ENCODE assay signal across 10 mouse cellular contexts in genomic region chr13:60819469-60819868, GRCm38 (mm10). TPM values are rescaled to one million over a fixed set of nuclear protein-coding genes. Genes with fewer than 3 reads are reported as not detected.
DNase-seq lines count a peak whose midpoint lies in the region; ATAC-seq lines count a peak whose summit lies in the region.
"Had no signal": no experiment of that assay in that cellular context is flagged by ENCODE, and none has a peak within 500 bp of the region (broad histone marks: within the 10 kb centered on the region; RNA-seq: fewer than 3 reads in every experiment).

No protein-coding gene starts in this region.

- DNase-seq in heart, postnatal 14 days = peak; percentile 29 to 55
- DNase-seq in 416B (ENCODE audit: low read depth) (peak; percentile 68), MN1 (ENCODE audit: low spot score) (peak; percentile 36)
- DNase-seq in embryonic facial prominence, embryonic 11.5 days (ENCODE audit: low spot score) = peak; percentile 63
- DNase-seq in left cerebral cortex, postnatal 36 days (ENCODE audit: low spot score in 2 of 2) = peak; percentile 5 to 9
- peak; percentile 8 for DNase-seq in right cerebral cortex, postnatal 25 days
- DNase-seq in spleen, adult 18-20 months = no peak

- WGBS in heart, embryonic 12.5 days = 10% methylated on average over 7 of the region's 7 CpGs
- 12% methylated on average over 7 of the region's 7 CpGs for WGBS in embryonic facial prominence, embryonic 11.5 days

- H3K4me1 ChIP-seq in heart, embryonic 12.5 days (replicated peaks) = no peaks in the 10 kb centered on the region
- H3K4me1 ChIP-seq in embryonic facial prominence, embryonic 11.5 days (ENCODE audit: control insufficient read depth, insufficient read depth, low read length) = no peaks in the 10 kb centered on the region
- H3K4me1 ChIP-seq: embryonic facial prominence, embryonic 13.5 days; limb, embryonic 15.5 days had no signal

- H3K9me3 ChIP-seq in heart, embryonic 12.5 days (replicated peaks) = no peaks in the 10 kb centered on the region
- no peaks in the 10 kb centered on the region for H3K9me3 ChIP-seq in embryonic facial prominence, embryonic 11.5 days (replicated peaks; ENCODE audit: control insufficient read depth, low read length)
- H3K9me3 ChIP-seq: embryonic facial prominence, embryonic 13.5 days; limb, embryonic 15.5 days had no signal

- ATAC-seq in heart, embryonic 12.5 days (ENCODE audit: insufficient number of reproducible peaks, low FRiP score) = no peak
- no peak for ATAC-seq in embryonic facial prominence, embryonic 11.5 days (replicated peaks; ENCODE audit: insufficient number of reproducible peaks, low FRiP score, low TSS enrichment, low read depth)

- H3K27ac ChIP-seq in heart, embryonic 12.5 days (ENCODE audit: poor library complexity, severe bottlenecking) = no peak overlapping the region
- H3K27ac ChIP-seq in embryonic facial prominence, embryonic 11.5 days (replicated peaks; ENCODE audit: low read depth, low read length) = no peak overlapping the region
- H3K27ac ChIP-seq: embryonic facial prominence, embryonic 13.5 days; limb, embryonic 15.5 days had no signal

- no peak overlapping the region for H3K4me3 ChIP-seq in heart, embryonic 12.5 days
- no peak overlapping the region for H3K4me3 ChIP-seq in embryonic facial prominence, embryonic 11.5 days (ENCODE audit: low read depth, low read length)
- H3K4me3 ChIP-seq: embryonic facial prominence, embryonic 13.5 days; limb, embryonic 15.5 days had no signal

- H3K27me3 ChIP-seq in heart, embryonic 12.5 days (replicated peaks) = no peaks in the 10 kb centered on the region
- no peaks in the 10 kb centered on the region for H3K27me3 ChIP-seq in embryonic facial prominence, embryonic 11.5 days (ENCODE audit: control insufficient read depth, insufficient read depth, low read length)
- H3K27me3 ChIP-seq: embryonic facial prominence, embryonic 13.5 days; limb, embryonic 15.5 days had no signal

- intact Hi-C loops in heart, postnatal 14 days (cut with DNase I) = loop anchor here (2.0 kb wide), 1 partner anchor 61 kb away; no protein-coding TSS in a partner anchor
- intact Hi-C loops in left cerebral cortex, postnatal 36 days (cut with DNase I) = loop anchor here (10.0 kb wide), 1 partner anchor 345 kb away; no protein-coding TSS in a partner anchor

- H3K36me3 ChIP-seq in heart, embryonic 12.5 days = no peaks in the 10 kb centered on the region
- H3K36me3 ChIP-seq in embryonic facial prominence, embryonic 11.5 days (replicated peaks; ENCODE audit: control insufficient read depth, insufficient read depth, low read depth, low read length) = no peaks in the 10 kb centered on the region
- H3K36me3 ChIP-seq: embryonic facial prominence, embryonic 13.5 days; limb, embryonic 15.5 days had no signal

- no peak overlapping the region for H3K9ac ChIP-seq in heart, embryonic 12.5 days
- no peak overlapping the region for H3K9ac ChIP-seq in embryonic facial prominence, embryonic 11.5 days (replicated peaks; ENCODE audit: low read length)
- H3K9ac ChIP-seq: embryonic facial prominence, embryonic 13.5 days; limb, embryonic 15.5 days had no signal

- no peak overlapping the region for H3K4me2 ChIP-seq in heart, embryonic 12.5 days
- no peak overlapping the region for H3K4me2 ChIP-seq in embryonic facial prominence, embryonic 11.5 days (ENCODE audit: low read depth, low read length)
- H3K4me2 ChIP-seq: embryonic facial prominence, embryonic 13.5 days; limb, embryonic 15.5 days had no signal

RNA-seq across cellular contexts. Expression of gene Ctsll3, which starts 16.8 kb away (rescaled TPM):
- not detected for total RNA-seq in heart, postnatal 14 days (2021)
- polyA plus RNA-seq in heart, embryonic 12.5 days (2016; fragmentation: Nextera tagmentation; extraction: Ambion mirVana) = not detected in 2 replicates
- polyA plus RNA-seq in embryonic facial prominence, embryonic 11.5 days (2014; fragmentation: Nextera tagmentation; extraction: Ambion mirVana) = not detected in 2 replicates
- not detected for total RNA-seq in left cerebral cortex, postnatal 36 days (2021)
- polyA plus RNA-seq: embryonic facial prominence, embryonic 13.5 days had no signal

RNA-seq across cellular contexts. Expression of gene BC051665, which starts 33.3 kb away (rescaled TPM):
- not detected for total RNA-seq in heart, postnatal 14 days (2021)
- not detected in 2 replicates for polyA plus RNA-seq in heart, embryonic 12.5 days (2016; fragmentation: Nextera tagmentation; extraction: Ambion mirVana)
- polyA plus RNA-seq in embryonic facial prominence, embryonic 11.5 days (2014; fragmentation: Nextera tagmentation; extraction: Ambion mirVana) = not detected in 2 replicates
- total RNA-seq in left cerebral cortex, postnatal 36 days (2021) = not detected
- polyA plus RNA-seq: embryonic facial prominence, embryonic 13.5 days; limb, embryonic 15.5 days had no signal

RNA-seq across cellular contexts. Expression of gene 4930486L24Rik, which starts 44.8 kb away (rescaled TPM):
- 1 to 10 TPM in 1 of 2 experiments, not detected in 1; 1.2 TPM for total RNA-seq in heart, postnatal 14 days (2021)
- polyA plus RNA-seq in heart, embryonic 12.5 days (2016; fragmentation: Nextera tagmentation; extraction: Ambion mirVana) = 0.20 TPM in 1 of 2 replicates, not detected in the other
- not detected in 2 replicates for polyA plus RNA-seq in embryonic facial prominence, embryonic 11.5 days (2014; fragmentation: Nextera tagmentation; extraction: Ambion mirVana)
- total RNA-seq in left cerebral cortex, postnatal 36 days (2021) = under 1 TPM; 0.22 to 0.48 TPM

Comparison
In these comparisons a context has a peak if more than half of its experiments do, and no peak if none do; other contexts are left out.
1. DNase-seq: peak in heart, postnatal 14 days (2 of 2), 416B (single experiment), MN1 (single experiment), embryonic facial prominence, embryonic 11.5 days (single experiment), left cerebral cortex, postnatal 36 days (2 of 2) and right cerebral cortex, postnatal 25 days (single experiment); none in spleen, adult 18-20 months (0 of 2).